Mouse (Mus musculus): ENCODE results near the gene 4931409K22Rik. TPM values are rescaled to one million over a fixed set of nuclear protein-coding genes. Genes with fewer than 3 reads are reported as not detected.

Gene 4931409K22Rik
- total RNA-seq (2012; rRNA removed) = 0.13 and 0.21 TPM in 2 replicates

- Histone ChIP-seq H3K4me3 (ENCODE audit: insufficient read depth in 1 of 2, low read depth in 1 of 2, low read length in 2 of 2, poor library complexity in 1 of 2, severe bottlenecking in 1 of 2) (no peak within 1 kb of the TSS), H3K27ac (ENCODE audit: insufficient read depth, low read depth, low read length, poor library complexity, severe bottlenecking) (no peak within 1 kb of the TSS), H3K9me3 (ENCODE audit: control insufficient read depth, insufficient read depth, low read depth, low read length) (no peaks in the 10 kb centered on the region), H3K4me1 (ENCODE audit: control insufficient read depth in 2 of 2, insufficient read depth in 2 of 2, low read length in 2 of 2, poor library complexity in 1 of 2) (peaks cover 2 to 3% of the 10 kb centered on the region in 2 experiments; a peak in 2 of 4 replicates), H3K9ac (ENCODE audit: insufficient read depth, low read depth, low read length, poor library complexity, severe bottlenecking) (no peak within 1 kb of the TSS), H3K36me3 (ENCODE audit: control insufficient read depth, insufficient read depth, low read length, poor library complexity, severe bottlenecking) (no peaks in the 10 kb centered on the region)
- in situ Hi-C loops (cut with MboI; ENCODE audit: low sequenced_read_pairs in 2 of 2, unreplicated experiment in 2 of 2) = no loop called here
- DNase-seq (ENCODE audit: low read depth, low spot score) = no peak
- TF ChIP-seq MAFK (IDR thresholded peaks at IDR 0.05; ENCODE audit: insufficient read depth, low read depth, low read length) = no peak
- no peak for TF ChIP-seq HCFC1 (IDR thresholded peaks at IDR 0.05; ENCODE audit: borderline replicate concordance, insufficient read depth, low read length)
- no peak for TF ChIP-seq ZNF384 (IDR thresholded peaks at IDR 0.05; ENCODE audit: low read depth, low read length)
- TF ChIP-seq ZC3H11A (IDR thresholded peaks at IDR 0.05; ENCODE audit: borderline replicate concordance, low read depth, low read length) = no peak
- TF ChIP-seq CHD2 (IDR thresholded peaks at IDR 0.05; ENCODE audit: low read depth, low read length) = no peak
These were observed at the start of gene 4931409K22Rik for GRCm38 (mm10) chr5:24556709-24557108. Gene 4931409K22Rik, minus strand, starts transcription at chr5:24556809.

GRCm38 (mm10) chr5:24605980-24606665 lies 49.5 kb upstream of the 4931409K22Rik start:
- H3K4me1 ChIP-seq (ENCODE audit: control insufficient read depth in 2 of 2, insufficient read depth in 2 of 2, low read length in 2 of 2, poor library complexity in 1 of 2) = peaks cover 0 to 6% of the 10 kb centered on the region in 2 experiments; a peak in 1 of 4 replicates
- H3K36me3 ChIP-seq (ENCODE audit: control insufficient read depth, insufficient read depth, low read length, poor library complexity, severe bottlenecking) = no peaks in the 10 kb centered on the region
- no peak for DNase-seq (ENCODE audit: low read depth, low spot score)
- H3K9me3 ChIP-seq (ENCODE audit: control insufficient read depth, insufficient read depth, low read depth, low read length) = no peaks in the 10 kb centered on the region
- no peak overlapping the region for H3K4me3 ChIP-seq (ENCODE audit: insufficient read depth in 1 of 2, low read depth in 1 of 2, low read length in 2 of 2, poor library complexity in 1 of 2, severe bottlenecking in 1 of 2)
- in situ Hi-C loops (cut with MboI; ENCODE audit: low sequenced_read_pairs in 2 of 2, unreplicated experiment in 2 of 2) = no loop called here
- H3K9ac ChIP-seq (ENCODE audit: insufficient read depth, low read depth, low read length, poor library complexity, severe bottlenecking) = no peak overlapping the region
- TF ChIP-seq MAFK (IDR thresholded peaks at IDR 0.05; ENCODE audit: insufficient read depth, low read depth, low read length) = no peak
- TF ChIP-seq HCFC1 (IDR thresholded peaks at IDR 0.05; ENCODE audit: borderline replicate concordance, insufficient read depth, low read length) = no peak
- no peak for TF ChIP-seq ZC3H11A (IDR thresholded peaks at IDR 0.05; ENCODE audit: borderline replicate concordance, low read depth, low read length)
- TF ChIP-seq CHD2 (IDR thresholded peaks at IDR 0.05; ENCODE audit: low read depth, low read length) = no peak
- no peak for TF ChIP-seq ZNF384 (IDR thresholded peaks at IDR 0.05; ENCODE audit: low read depth, low read length)
- H3K27ac ChIP-seq (ENCODE audit: insufficient read depth, low read depth, low read length, poor library complexity, severe bottlenecking) = no peak overlapping the region

GRCm38 (mm10) chr5:24605321-24605979 lies 48.8 kb upstream of the 4931409K22Rik start:
- H3K4me1 ChIP-seq (ENCODE audit: control insufficient read depth in 2 of 2, insufficient read depth in 2 of 2, low read length in 2 of 2, poor library complexity in 1 of 2) = peaks cover 0 to 6% of the 10 kb centered on the region in 2 experiments; a peak in 1 of 4 replicates
- in situ Hi-C loops (cut with MboI; ENCODE audit: low sequenced_read_pairs in 2 of 2, unreplicated experiment in 2 of 2) = no loop called here

GRCm38 (mm10) chr5:24604656-24605100 lies 48.1 kb upstream of the 4931409K22Rik start:
- Histone ChIP-seq H3K4me3 (ENCODE audit: insufficient read depth in 1 of 2, low read depth in 1 of 2, low read length in 2 of 2, poor library complexity in 1 of 2, severe bottlenecking in 1 of 2) (peak overlapping the region; percentile 64 to 72), H3K27ac (ENCODE audit: insufficient read depth, low read depth, low read length, poor library complexity, severe bottlenecking) (no peak overlapping the region)
- TF ChIP-seq MAFK (IDR thresholded peaks at IDR 0.05; ENCODE audit: insufficient read depth, low read depth, low read length) = no peak
- no peak for TF ChIP-seq ZC3H11A (IDR thresholded peaks at IDR 0.05; ENCODE audit: borderline replicate concordance, low read depth, low read length)
- TF ChIP-seq CHD2 (IDR thresholded peaks at IDR 0.05; ENCODE audit: low read depth, low read length) = no peak
- no peak for TF ChIP-seq ZNF384 (IDR thresholded peaks at IDR 0.05; ENCODE audit: low read depth, low read length)
- TF ChIP-seq HCFC1 (IDR thresholded peaks at IDR 0.05; ENCODE audit: borderline replicate concordance, insufficient read depth, low read length) = no peak

More at GRCm38 (mm10) chr5:24605321-24605979, 48.8 kb upstream of the 4931409K22Rik start:
- no peaks in the 10 kb centered on the region for H3K36me3 ChIP-seq (ENCODE audit: control insufficient read depth, insufficient read depth, low read length, poor library complexity, severe bottlenecking)
- H3K9me3 ChIP-seq (ENCODE audit: control insufficient read depth, insufficient read depth, low read depth, low read length) = no peaks in the 10 kb centered on the region
- no peak for DNase-seq (ENCODE audit: low read depth, low spot score)
- peak overlapping the region in 1 of 2 experiments; percentile 64; a peak in 2 of 4 replicates for H3K4me3 ChIP-seq (ENCODE audit: insufficient read depth in 1 of 2, low read depth in 1 of 2, low read length in 2 of 2, poor library complexity in 1 of 2, severe bottlenecking in 1 of 2)
- TF ChIP-seq CHD2 (IDR thresholded peaks at IDR 0.05; ENCODE audit: low read depth, low read length) = no peak
- TF ChIP-seq ZNF384 (IDR thresholded peaks at IDR 0.05; ENCODE audit: low read depth, low read length) = no peak
- TF ChIP-seq HCFC1 (IDR thresholded peaks at IDR 0.05; ENCODE audit: borderline replicate concordance, insufficient read depth, low read length) = no peak
- TF ChIP-seq ZC3H11A (IDR thresholded peaks at IDR 0.05; ENCODE audit: borderline replicate concordance, low read depth, low read length) = no peak
- no peak for TF ChIP-seq MAFK (IDR thresholded peaks at IDR 0.05; ENCODE audit: insufficient read depth, low read depth, low read length)
- no peak overlapping the region for H3K9ac ChIP-seq (ENCODE audit: insufficient read depth, low read depth, low read length, poor library complexity, severe bottlenecking)
- no peak overlapping the region for H3K27ac ChIP-seq (ENCODE audit: insufficient read depth, low read depth, low read length, poor library complexity, severe bottlenecking)

More at GRCm38 (mm10) chr5:24604656-24605100, 48.1 kb upstream of the 4931409K22Rik start:
- H3K9me3 ChIP-seq (ENCODE audit: control insufficient read depth, insufficient read depth, low read depth, low read length) = no peaks in the 10 kb centered on the region
- in situ Hi-C loops (cut with MboI; ENCODE audit: low sequenced_read_pairs in 2 of 2, unreplicated experiment in 2 of 2) = no loop called here
- H3K4me1 ChIP-seq (ENCODE audit: control insufficient read depth in 2 of 2, insufficient read depth in 2 of 2, low read length in 2 of 2, poor library complexity in 1 of 2) = peaks cover 0 to 6% of the 10 kb centered on the region in 2 experiments; a peak in 1 of 4 replicates
- peak overlapping the region; percentile 53 for H3K9ac ChIP-seq (ENCODE audit: insufficient read depth, low read depth, low read length, poor library complexity, severe bottlenecking)
- H3K36me3 ChIP-seq (ENCODE audit: control insufficient read depth, insufficient read depth, low read length, poor library complexity, severe bottlenecking) = no peaks in the 10 kb centered on the region
- no peak for DNase-seq (ENCODE audit: low read depth, low spot score)
